Mouse (Mus musculus): ENCODE measurements around the gene Rfc3. TPM values are rescaled to one million over a fixed set of nuclear protein-coding genes. Genes with fewer than 3 reads are reported as not detected.

Gene Rfc3
- 13.1 and 15.3 TPM in 2 replicates for polyA plus RNA-seq (2012; rRNA removed)

GRCm38 (mm10) chr5:151650700-151651410 lies at the start of gene Rfc3:
TSS of gene Rfc3 (minus strand) at chr5:151651242.

GRCm38 (mm10) chr5:151605921-151606320 lies 45.1 kb downstream of the Rfc3 start, which contains the start of gene Vmn2r18:
TSS of gene Vmn2r18 (minus strand) at chr5:151606021.

Other genes starting within 250 kb of the Rfc3 start
- gene Gm42906, start 223.1 kb downstream of the Rfc3 start, polyA plus RNA-seq (2012; rRNA removed) = not detected in 2 replicates
- 0.21 TPM in 1 of 2 replicates, not detected in the other for gene Vmn2r18, start 45.2 kb downstream of the Rfc3 start, polyA plus RNA-seq (2012; rRNA removed)